Mouse (Mus musculus): ENCODE results near the gene Blm. TPM values are rescaled to one million over a fixed set of nuclear protein-coding genes. Genes with fewer than 3 reads are reported as not detected.
A peak's percentile ranks its signal among the peaks of the same experiment; 100 is the strongest.
"Not testable (repeated sequence)": the region's sequence is repeated elsewhere in the genome, so short reads cannot be mapped to it uniquely, and the experiment has no call there.

The Blm gene
- polyA plus RNA-seq, 1 experiment from 2014 or later, result 3.1 TPM

- no peak overlapping the region for H3K4me2 ChIP-seq (replicated peaks; ENCODE audit: low read depth)
- H3K9me3 ChIP-seq (ENCODE audit: control insufficient read depth), result no peaks in the 10 kb centered on the region
- no peaks in the 10 kb centered on the region for H3K36me3 ChIP-seq (ENCODE audit: control insufficient read depth, insufficient read depth)
- TF ChIP-seq CTCF (IDR thresholded peaks at IDR 0.05; ENCODE audit: low read depth), result no peak
- H3K4me1 ChIP-seq (replicated peaks; ENCODE audit: control insufficient read depth, insufficient read depth, low read length), result no peaks in the 10 kb centered on the region
- 45% methylated on average over 5 of the region's 5 CpGs for WGBS
- no peak for ATAC-seq
- H3K27ac ChIP-seq (ENCODE audit: low read depth, low read length), result no peak overlapping the region
- H3K27me3 ChIP-seq (replicated peaks; ENCODE audit: control insufficient read depth, insufficient read depth, low read length), result no peaks in the 10 kb centered on the region
- H3K9ac ChIP-seq (ENCODE audit: low read depth, low read length), result no peak overlapping the region
- H3K4me3 ChIP-seq (ENCODE audit: low read depth, low read length), result no peak overlapping the region
These were observed 4.7 kb upstream of the Blm start for GRCm38 (mm10) chr7:80539581-80539980.

- no peaks in the 10 kb centered on the region for H3K36me3 ChIP-seq (ENCODE audit: control insufficient read depth, insufficient read depth)
- H3K9ac ChIP-seq (ENCODE audit: low read depth, low read length), result peak overlapping the region; percentile 75
- no peak for TF ChIP-seq CTCF (IDR thresholded peaks at IDR 0.05; ENCODE audit: low read depth)
- H3K27ac ChIP-seq (ENCODE audit: low read depth, low read length), result peak overlapping the region; percentile 35; the same call in 1 of the 2 replicates
- peak overlapping the region; percentile 71 for H3K4me3 ChIP-seq (ENCODE audit: low read depth, low read length)
- H3K9me3 ChIP-seq (ENCODE audit: control insufficient read depth), result no peaks in the 10 kb centered on the region
- under 1% methylated on average over 32 of the region's 32 CpGs for WGBS
- peak; percentile 9 for ATAC-seq
- no peaks in the 10 kb centered on the region for H3K27me3 ChIP-seq (replicated peaks; ENCODE audit: control insufficient read depth, insufficient read depth, low read length)
- peak overlapping the region; percentile 87 for H3K4me2 ChIP-seq (replicated peaks; ENCODE audit: low read depth)
- peaks cover 7% of the 10 kb centered on the region; the same call in 1 of the 2 replicates for H3K4me1 ChIP-seq (replicated peaks; ENCODE audit: control insufficient read depth, insufficient read depth, low read length)
These were observed 469 bp downstream of the Blm start for GRCm38 (mm10) chr7:80534291-80535008.

GRCm38 (mm10) chr7:80531087-80531486 lies 3.8 kb downstream of the Blm start:
- Histone ChIP-seq H3K27me3 (replicated peaks; ENCODE audit: control insufficient read depth, insufficient read depth, low read length) (no peaks in the 10 kb centered on the region), H3K9me3 (ENCODE audit: control insufficient read depth) (no peaks in the 10 kb centered on the region), H3K27ac (ENCODE audit: low read depth, low read length) (no peak overlapping the region), H3K4me3 (ENCODE audit: low read depth, low read length) (no peak overlapping the region), H3K4me2 (replicated peaks; ENCODE audit: low read depth) (no peak overlapping the region), H3K4me1 (replicated peaks; ENCODE audit: control insufficient read depth, insufficient read depth, low read length) (peaks cover 7% of the 10 kb centered on the region; the same call in 1 of the 2 replicates), H3K36me3 (ENCODE audit: control insufficient read depth, insufficient read depth) (no peaks in the 10 kb centered on the region), H3K9ac (ENCODE audit: low read depth, low read length) (no peak overlapping the region)
- no peak for ATAC-seq
- WGBS, result 87% methylated on average over 6 of the region's 6 CpGs
- no peak for TF ChIP-seq CTCF (IDR thresholded peaks at IDR 0.05; ENCODE audit: low read depth)

GRCm38 (mm10) chr7:80530646-80531045 lies 4.3 kb downstream of the Blm start:
- no peak overlapping the region for H3K4me2 ChIP-seq (replicated peaks; ENCODE audit: low read depth)
- no peaks in the 10 kb centered on the region for H3K27me3 ChIP-seq (replicated peaks; ENCODE audit: control insufficient read depth, insufficient read depth, low read length)
- H3K4me3 ChIP-seq (ENCODE audit: low read depth, low read length), result no peak overlapping the region
- no peaks in the 10 kb centered on the region for H3K9me3 ChIP-seq (ENCODE audit: control insufficient read depth)
- 94% methylated on average over 2 of the region's 2 CpGs for WGBS
- no peak for ATAC-seq
- no peak for TF ChIP-seq CTCF (IDR thresholded peaks at IDR 0.05; ENCODE audit: low read depth)
- H3K4me1 ChIP-seq (replicated peaks; ENCODE audit: control insufficient read depth, insufficient read depth, low read length), result peaks cover 7% of the 10 kb centered on the region; the same call in 1 of the 2 replicates
- no peaks in the 10 kb centered on the region for H3K36me3 ChIP-seq (ENCODE audit: control insufficient read depth, insufficient read depth)
- H3K9ac ChIP-seq (ENCODE audit: low read depth, low read length), result no peak overlapping the region
- H3K27ac ChIP-seq (ENCODE audit: low read depth, low read length), result no peak overlapping the region

GRCm38 (mm10) chr7:80526698-80527097 lies 8.2 kb downstream of the Blm start:
- no peak overlapping the region for H3K4me2 ChIP-seq (replicated peaks; ENCODE audit: low read depth)
- H3K9ac ChIP-seq (ENCODE audit: low read depth, low read length), result no peak overlapping the region
- no peaks in the 10 kb centered on the region for H3K36me3 ChIP-seq (ENCODE audit: control insufficient read depth, insufficient read depth)
- ATAC-seq, result no peak
- no peaks in the 10 kb centered on the region for H3K9me3 ChIP-seq (ENCODE audit: control insufficient read depth)
- H3K27me3 ChIP-seq (replicated peaks; ENCODE audit: control insufficient read depth, insufficient read depth, low read length), result no peaks in the 10 kb centered on the region
- no peak overlapping the region for H3K4me3 ChIP-seq (ENCODE audit: low read depth, low read length)
- H3K4me1 ChIP-seq (replicated peaks; ENCODE audit: control insufficient read depth, insufficient read depth, low read length), result no peaks in the 10 kb centered on the region
- TF ChIP-seq CTCF (IDR thresholded peaks at IDR 0.05; ENCODE audit: low read depth), result no peak
- no peak overlapping the region for H3K27ac ChIP-seq (ENCODE audit: low read depth, low read length)
- WGBS, result 84% methylated on average over 6 of the region's 6 CpGs

- TF ChIP-seq CTCF (IDR thresholded peaks at IDR 0.05; ENCODE audit: low read depth), result no peak
- peaks cover 32% of the 10 kb centered on the region for H3K36me3 ChIP-seq (ENCODE audit: control insufficient read depth, insufficient read depth)
These were observed 22.4 kb downstream of the Blm start for GRCm38 (mm10) chr7:80512408-80513085.

GRCm38 (mm10) chr7:80507697-80508096 lies 27.2 kb downstream of the Blm start:
- not testable (repeated sequence) for H3K9me3 ChIP-seq (ENCODE audit: control insufficient read depth); H3K4me3 ChIP-seq (ENCODE audit: low read depth, low read length); ATAC-seq; H3K27me3 ChIP-seq (replicated peaks; ENCODE audit: control insufficient read depth, insufficient read depth, low read length); H3K27ac ChIP-seq (ENCODE audit: low read depth, low read length); H3K9ac ChIP-seq (ENCODE audit: low read depth, low read length); H3K4me1 ChIP-seq (replicated peaks; ENCODE audit: control insufficient read depth, insufficient read depth, low read length); H3K4me2 ChIP-seq (replicated peaks; ENCODE audit: low read depth)
- H3K36me3 ChIP-seq (ENCODE audit: control insufficient read depth, insufficient read depth), result peaks cover 24% of the 10 kb centered on the region
- WGBS, result 98% methylated on average over 21 of the region's 26 CpGs

More at GRCm38 (mm10) chr7:80512408-80513085, 22.4 kb downstream of the Blm start:
- H3K27me3 ChIP-seq (replicated peaks; ENCODE audit: control insufficient read depth, insufficient read depth, low read length), result no peaks in the 10 kb centered on the region
- WGBS, result 92% methylated on average over 16 of the region's 16 CpGs
- ATAC-seq, result no peak
- H3K4me2 ChIP-seq (replicated peaks; ENCODE audit: low read depth), result no peak overlapping the region
- no peak overlapping the region for H3K4me3 ChIP-seq (ENCODE audit: low read depth, low read length)
- H3K9me3 ChIP-seq (ENCODE audit: control insufficient read depth), result no peaks in the 10 kb centered on the region
- H3K9ac ChIP-seq (ENCODE audit: low read depth, low read length), result no peak overlapping the region
- no peaks in the 10 kb centered on the region for H3K4me1 ChIP-seq (replicated peaks; ENCODE audit: control insufficient read depth, insufficient read depth, low read length)
- no peak overlapping the region for H3K27ac ChIP-seq (ENCODE audit: low read depth, low read length)

Data from intestine, postnatal 0 days (tissue).